Mouse (Mus musculus): ENCODE measurements at regions not wholly inside any gene's neighbourhood (a gene's known extent, or its start where the extent isn't known, plus 50 kb on each side); places are given as distances from the start of the nearest gene placed in this dataset.

GRCm38 (mm10) chr9:122556051-122556450 is 191.1 kb upstream of the Topaz1 start:
- no peak for DNase-seq (ENCODE audit: extremely low read depth, insufficient read length, low spot score)

- no peak for DNase-seq (ENCODE audit: extremely low read depth, insufficient read length, low spot score)
Observed at GRCm38 (mm10) chr9:122566060-122566459, 181.1 kb upstream of the Topaz1 start.

GRCm38 (mm10) chr9:122568691-122569441 is 178.3 kb upstream of the Topaz1 start:
- no peak for DNase-seq (ENCODE audit: extremely low read depth, insufficient read length, low spot score)

GRCm38 (mm10) chr9:122569511-122570455 is 177.4 kb upstream of the Topaz1 start:
- no peak for DNase-seq (ENCODE audit: extremely low read depth, insufficient read length, low spot score)

- no peak for DNase-seq (ENCODE audit: extremely low read depth, insufficient read length, low spot score)
Observed at GRCm38 (mm10) chr9:122571001-122571400, 176.1 kb upstream of the Topaz1 start.

- no peak for DNase-seq (ENCODE audit: extremely low read depth, insufficient read length, low spot score)
Observed at GRCm38 (mm10) chr9:122571402-122572059, 175.6 kb upstream of the Topaz1 start.

GRCm38 (mm10) chr9:122572060-122572835 is 174.9 kb upstream of the Topaz1 start:
- no peak for DNase-seq (ENCODE audit: extremely low read depth, insufficient read length, low spot score)

- DNase-seq (ENCODE audit: extremely low read depth, insufficient read length, low spot score) = no peak
Observed at GRCm38 (mm10) chr9:122572836-122573267, 174.3 kb upstream of the Topaz1 start.

- DNase-seq (ENCODE audit: extremely low read depth, insufficient read length, low spot score) = no peak
Observed at GRCm38 (mm10) chr9:122585228-122585627, 161.9 kb upstream of the Topaz1 start.

GRCm38 (mm10) chr9:122586421-122586820 is 160.7 kb upstream of the Topaz1 start:
- DNase-seq (ENCODE audit: extremely low read depth, insufficient read length, low spot score) = peak; percentile 27

GRCm38 (mm10) chr9:122586986-122587385 is 160.2 kb upstream of the Topaz1 start:
- no peak for DNase-seq (ENCODE audit: extremely low read depth, insufficient read length, low spot score)

- no peak for DNase-seq (ENCODE audit: extremely low read depth, insufficient read length, low spot score)
Observed at GRCm38 (mm10) chr9:122588246-122588645, 158.9 kb upstream of the Topaz1 start.

GRCm38 (mm10) chr9:122592820-122593615 is 154.1 kb upstream of the Topaz1 start:
- DNase-seq (ENCODE audit: extremely low read depth, insufficient read length, low spot score) = no peak

- no peak for DNase-seq (ENCODE audit: extremely low read depth, insufficient read length, low spot score)
Observed at GRCm38 (mm10) chr9:122595120-122595943, 151.8 kb upstream of the Topaz1 start.

- no peak for DNase-seq (ENCODE audit: extremely low read depth, insufficient read length, low spot score)
Observed at GRCm38 (mm10) chr9:122603106-122603505, 144.0 kb upstream of the Topaz1 start.

- no peak for DNase-seq (ENCODE audit: extremely low read depth, insufficient read length, low spot score)
Observed at GRCm38 (mm10) chr9:122609616-122610015, 137.5 kb upstream of the Topaz1 start.

GRCm38 (mm10) chr9:122610918-122611317 is 136.2 kb upstream of the Topaz1 start:
- DNase-seq (ENCODE audit: extremely low read depth, insufficient read length, low spot score) = no peak

GRCm38 (mm10) chr9:122614579-122615252 is 132.4 kb upstream of the Topaz1 start:
- no peak for DNase-seq (ENCODE audit: extremely low read depth, insufficient read length, low spot score)

All from 3134 (cell line).